Mouse (Mus musculus): ENCODE measurements at regions not wholly inside any gene's neighbourhood (a gene's known extent, or its start where the extent isn't known, plus 50 kb on each side); places are given as distances from the start of the nearest gene placed in this dataset.

DNA sequence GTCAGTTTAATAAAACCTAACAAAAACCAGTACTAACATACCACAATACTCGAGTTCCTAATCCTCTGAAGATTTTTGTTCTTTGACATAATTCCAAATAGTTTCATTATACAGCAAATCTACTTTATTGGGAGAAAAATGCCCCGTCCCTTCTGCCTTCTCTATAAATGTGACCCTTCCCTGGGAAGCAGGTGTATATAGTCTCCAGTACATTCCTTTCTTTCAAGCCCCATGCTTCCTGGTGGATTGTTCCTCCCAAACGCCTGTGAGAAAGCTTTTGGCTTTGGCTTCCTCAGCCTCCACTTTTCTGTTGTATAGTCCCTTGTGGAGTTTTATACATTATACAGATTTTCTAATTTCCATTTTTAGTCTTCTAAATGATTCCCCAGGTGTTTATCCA, 1001.8 kb upstream of the Tenm3 start:
- no peak for DNase-seq (ENCODE audit: extremely low spot score, low spot score)

DNA sequence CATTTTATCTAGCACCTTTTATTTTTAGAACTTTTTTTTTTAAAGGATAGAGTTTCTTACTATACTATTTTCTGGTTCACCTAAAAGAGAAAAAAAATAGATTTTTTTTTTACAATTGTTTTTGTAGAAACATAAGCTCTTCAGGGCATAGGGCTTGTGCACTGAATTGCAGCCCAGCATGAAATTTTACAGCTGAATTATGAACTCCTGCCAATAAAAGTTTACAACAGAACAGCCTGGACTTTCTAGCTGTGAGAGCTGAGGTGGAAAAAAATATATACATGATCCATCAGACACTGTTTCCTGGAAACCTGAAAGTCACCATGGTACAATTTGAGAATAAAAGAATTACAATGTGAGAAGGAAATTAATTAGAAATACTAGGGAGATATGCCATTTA, 988.2 kb upstream of the Tenm3 start:
- DNase-seq (ENCODE audit: extremely low spot score, low spot score) = no peak

GRCm38 (mm10) chr8:49829345-49829744, 985.6 kb upstream of the Tenm3 start:
- DNase-seq (ENCODE audit: extremely low spot score, low spot score) = peak; percentile 38

GRCm38 (mm10) chr8:49826231-49826630, 982.5 kb upstream of the Tenm3 start:
- no peak for DNase-seq (ENCODE audit: extremely low spot score, low spot score)

DNA sequence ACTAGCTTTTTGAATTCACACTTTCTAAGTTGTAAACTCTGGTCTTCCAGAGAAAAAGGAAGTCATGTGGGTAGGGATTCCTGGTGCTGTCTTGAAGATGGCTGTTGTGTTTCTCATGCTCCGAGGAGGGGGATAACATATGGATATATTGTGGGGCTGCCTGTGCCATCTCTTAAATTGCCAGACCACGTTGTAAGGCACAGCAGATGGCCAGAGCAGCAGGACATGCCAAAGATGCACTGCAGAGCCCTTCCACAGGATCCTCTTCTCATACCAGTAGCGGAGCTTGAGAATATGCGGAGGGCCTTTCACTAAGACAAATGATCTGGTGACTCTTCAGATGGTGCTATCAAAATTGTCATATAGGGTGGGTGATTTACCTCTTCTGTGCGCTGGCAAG, 981.2 kb upstream of the Tenm3 start:
- DNase-seq (ENCODE audit: extremely low spot score, low spot score) = no peak

GRCm38 (mm10) chr8:49822791-49823190, 979.0 kb upstream of the Tenm3 start:
- no peak for DNase-seq (ENCODE audit: extremely low spot score, low spot score)

DNA sequence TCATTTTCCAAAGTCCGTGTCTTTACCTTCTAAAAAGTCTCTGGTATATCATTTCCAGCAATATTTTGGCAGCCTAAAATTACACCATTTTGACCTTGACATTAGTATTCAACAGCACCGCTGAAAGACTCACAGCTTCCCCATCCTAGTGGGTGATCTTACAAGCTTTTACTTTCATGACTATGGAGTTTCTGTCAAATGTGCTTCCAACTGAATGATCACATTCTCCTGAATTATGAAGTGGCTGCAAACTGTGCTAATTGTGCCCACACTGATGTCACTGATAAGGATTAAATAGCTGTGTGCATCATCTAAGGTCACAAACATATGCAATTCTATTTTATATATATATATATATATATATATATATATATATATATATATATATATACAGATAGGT, 955.5 kb upstream of the Tenm3 start:
- no peak for DNase-seq (ENCODE audit: extremely low spot score, low spot score)

GRCm38 (mm10) chr8:49796741-49797140, 953.0 kb upstream of the Tenm3 start:
- DNase-seq (ENCODE audit: extremely low spot score, low spot score) = no peak

DNA sequence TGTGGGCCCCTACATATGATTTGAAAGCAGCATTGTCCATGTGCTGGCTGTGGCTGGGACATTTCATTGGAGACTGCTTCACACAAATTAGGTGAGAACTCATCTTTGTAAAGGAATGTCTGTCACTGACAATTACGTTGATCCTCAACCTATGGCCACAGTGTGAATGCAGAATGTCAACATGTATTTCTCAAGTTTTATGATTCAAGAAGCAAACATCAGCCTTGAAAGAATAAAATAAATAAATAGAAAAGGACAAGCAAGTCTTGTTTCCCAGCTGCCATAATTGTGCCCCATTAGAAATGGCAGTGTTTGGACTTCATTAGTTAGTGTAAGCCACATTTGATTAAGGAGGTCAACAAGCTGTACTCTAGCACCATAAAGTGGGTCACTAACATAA, 950.7 kb upstream of the Tenm3 start:
- no peak for DNase-seq (ENCODE audit: extremely low spot score, low spot score)

DNA sequence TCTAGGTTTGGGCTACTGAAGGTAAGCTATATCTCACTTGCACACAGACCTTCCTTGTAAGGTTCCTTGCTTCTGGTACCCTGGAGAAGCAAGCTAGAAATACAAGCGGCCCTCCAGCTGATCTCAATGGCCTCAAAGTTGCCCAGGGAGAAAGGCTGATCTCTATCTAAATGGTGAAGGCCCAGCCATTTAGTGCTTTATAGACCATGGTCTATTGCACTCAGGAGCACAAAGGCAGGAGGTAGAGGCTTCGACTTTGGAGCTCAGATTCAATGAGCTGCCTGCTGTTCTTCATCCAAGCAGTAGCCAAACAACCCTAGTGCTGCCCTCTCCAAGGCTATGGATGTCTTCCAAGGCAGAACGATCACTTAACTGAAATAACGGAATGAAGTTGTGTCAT, 926.1 kb upstream of the Tenm3 start:
- no peak for DNase-seq (ENCODE audit: extremely low spot score, low spot score)

GRCm38 (mm10) chr8:49738043-49738442, 894.3 kb upstream of the Tenm3 start:
- DNase-seq (ENCODE audit: extremely low spot score, low spot score) = no peak

DNA sequence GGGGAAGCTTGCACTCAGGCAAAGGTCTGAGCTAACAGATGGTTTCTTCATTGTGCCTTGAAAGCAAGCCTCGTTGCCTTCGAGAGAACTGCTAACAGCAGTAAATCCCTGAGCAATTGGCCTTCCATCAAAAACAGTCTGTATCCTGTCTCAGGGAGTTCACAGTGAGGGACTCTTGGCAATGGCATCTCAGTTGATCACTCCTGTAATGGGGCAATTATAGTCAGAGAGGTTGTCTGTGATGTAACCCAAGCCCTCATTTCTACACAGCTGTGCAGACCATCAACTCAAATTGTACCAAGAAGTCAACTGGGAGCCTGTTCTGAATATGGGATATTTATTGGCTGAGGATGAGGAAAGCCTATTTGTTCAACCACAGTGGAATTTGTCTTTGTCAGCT, 885.4 kb upstream of the Tenm3 start:
- DNase-seq (ENCODE audit: extremely low spot score, low spot score) = no peak

GRCm38 (mm10) chr8:49712371-49712770, 868.6 kb upstream of the Tenm3 start:
- no peak for DNase-seq (ENCODE audit: extremely low spot score, low spot score)

- no peak for DNase-seq (ENCODE audit: extremely low spot score, low spot score)
Observed at GRCm38 (mm10) chr8:49708701-49709100, 865.0 kb upstream of the Tenm3 start.

DNA sequence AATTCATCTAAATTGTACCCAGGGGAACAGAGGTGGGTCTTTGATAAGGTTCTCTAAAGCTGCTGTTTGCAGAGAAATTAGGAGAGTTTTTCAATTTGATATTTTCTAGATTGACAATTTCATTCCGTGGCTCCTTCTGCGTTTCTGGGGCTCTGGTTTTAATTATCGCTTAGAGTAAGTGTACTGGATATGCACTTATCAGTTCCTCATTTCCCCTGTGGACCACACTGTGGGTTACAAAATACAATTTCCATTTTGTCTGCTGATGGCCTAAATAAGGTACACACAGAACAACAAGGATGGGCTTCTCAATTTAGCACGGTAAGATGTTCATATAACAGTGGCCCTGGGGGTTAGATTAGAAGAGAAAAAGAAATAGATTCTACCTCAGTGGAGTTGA, 855.3 kb upstream of the Tenm3 start:
- DNase-seq (ENCODE audit: extremely low spot score, low spot score) = no peak

DNA sequence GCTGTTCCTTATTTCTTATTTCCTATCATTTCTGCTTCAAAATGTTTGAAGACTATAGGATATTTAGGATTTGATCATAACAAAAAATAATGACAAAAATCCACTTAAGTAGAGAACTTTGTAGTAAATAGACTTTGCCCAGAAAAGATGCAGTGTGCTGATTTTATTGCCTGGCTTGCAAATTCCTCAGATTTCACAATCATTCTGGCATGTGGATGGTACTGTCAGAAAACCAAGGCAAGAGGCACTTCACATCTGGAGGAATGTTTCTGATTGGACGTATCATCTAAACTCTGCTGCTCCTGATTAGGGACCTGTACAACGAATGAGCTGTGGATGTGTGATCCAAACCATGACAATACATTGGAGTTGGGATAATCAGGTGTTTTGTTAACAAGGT, 853.0 kb upstream of the Tenm3 start:
- no peak for DNase-seq (ENCODE audit: extremely low spot score, low spot score)
